Mouse (Mus musculus) erythroblast, embryonic 14.5 days (primary cell): ENCODE data around the gene Ccdc158. TPM values are rescaled to one million over a fixed set of nuclear protein-coding genes. Genes with fewer than 3 reads are reported as not detected.

Experiments used
- H3K27me3 ChIP-seq: 2 replicates; pipeline ENCODE4 v1.6.1; 2012; ENCODE audit warnings: inconsistent platforms; ENCODE audit not compliant: control insufficient read depth
- H3K36me3 ChIP-seq: 2 replicates; pipeline ENCODE4 v1.6.1; 2012; ENCODE audit warnings: mild to moderate bottlenecking, inconsistent platforms; ENCODE audit not compliant: control insufficient read depth
- H3K4me1 ChIP-seq: 2 replicates; pipeline ENCODE4 v1.6.1; 2012; ENCODE audit warnings: inconsistent platforms; ENCODE audit not compliant: control insufficient read depth
- H3K4me3 ChIP-seq: replicated peaks from 2 replicates; pipeline ENCODE3; 2012; ENCODE audit warnings: moderate library complexity, mild to moderate bottlenecking, inconsistent platforms
- H3K9me3 ChIP-seq: 2 replicates; pipeline ENCODE4 v1.6.1; 2012; ENCODE audit warnings: low read length, inconsistent platforms, mixed read lengths; ENCODE audit not compliant: control insufficient read depth
- GATA1 ChIP-seq: IDR thresholded peaks from 2 replicates; pipeline ENCODE4 v1.6.1; 2012; ENCODE audit warnings: low read length, inconsistent platforms, mixed read lengths
- TAL1 ChIP-seq: IDR thresholded peaks from 3 replicates; pipeline ENCODE4 v1.6.1; 2012; ENCODE audit warnings: low read length, inconsistent platforms, mixed read lengths
- polyA plus RNA-seq: library from polyadenylated mRNA; stranded (reverse); fragments of >175 nt; gene quantifications from 2 replicates; pipeline ENCODE4 v1.2.3, GENCODE M21; 2012

Gene Ccdc158
- polyA plus RNA-seq, 1 experiment = not detected

- Histone ChIP-seq H3K27me3 (no peaks in the 10 kb centered on the region), H3K4me3 (no peak overlapping the region), H3K36me3 (no peaks in the 10 kb centered on the region), H3K9me3 (no peaks in the 10 kb centered on the region), H3K4me1 (no peaks in the 10 kb centered on the region)
- TF ChIP-seq TAL1 (no peak), GATA1 (no peak)
Measured at GRCm38 (mm10) chr5:92711666-92712290, 36.7 kb upstream of the Ccdc158 start.

- no peaks in the 10 kb centered on the region for H3K4me1 ChIP-seq
- no peaks in the 10 kb centered on the region for H3K27me3 ChIP-seq
- H3K36me3 ChIP-seq = no peaks in the 10 kb centered on the region
- TF ChIP-seq TAL1 (no peak), GATA1 (no peak)
- H3K4me3 ChIP-seq = no peak overlapping the region
- no peaks in the 10 kb centered on the region for H3K9me3 ChIP-seq
Measured at GRCm38 (mm10) chr5:92710779-92711178, 35.7 kb upstream of the Ccdc158 start.

DNA sequence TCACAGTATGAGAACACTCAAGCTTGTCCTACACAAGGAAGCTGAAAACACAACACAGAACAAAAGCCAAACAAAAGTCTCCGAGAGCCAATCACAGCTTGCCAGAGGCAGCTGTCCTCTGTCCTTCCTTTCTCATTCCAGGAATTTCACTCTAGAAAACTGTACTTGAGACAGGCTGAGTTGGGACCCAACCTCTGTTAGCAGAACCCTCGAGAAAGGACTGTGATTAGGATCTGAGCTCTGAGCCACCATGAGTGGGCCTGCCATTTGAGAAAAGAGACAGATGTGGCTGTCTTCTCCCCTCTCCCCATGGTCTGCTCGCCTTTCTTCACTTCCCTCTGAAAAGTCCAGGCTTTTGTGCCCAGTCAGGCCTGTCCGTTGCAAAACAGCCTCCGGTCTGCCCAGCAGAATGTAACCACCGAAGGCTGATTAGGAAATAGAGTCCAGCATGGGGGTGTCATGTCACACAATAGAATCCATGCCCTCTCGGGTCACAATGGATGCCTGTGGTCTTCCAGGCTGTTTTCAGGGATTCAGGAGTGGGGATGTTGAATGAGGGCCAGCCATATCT, 32.9 kb upstream of the Ccdc158 start:
- H3K36me3 ChIP-seq = no peaks in the 10 kb centered on the region
- TF ChIP-seq GATA1 (no peak), TAL1 (no peak)
- H3K9me3 ChIP-seq = 0 out of 2 replicates have a peak, but pooled peaks cover 2% of the 10 kb centered on the region
- H3K4me3 ChIP-seq = no peak overlapping the region
- no peaks in the 10 kb centered on the region for H3K27me3 ChIP-seq
- H3K4me1 ChIP-seq = no peaks in the 10 kb centered on the region

- peaks cover 3% of the 10 kb centered on the region; the same call in 1 of the 2 replicates for H3K27me3 ChIP-seq
- H3K4me3 ChIP-seq = no peak overlapping the region
- H3K4me1 ChIP-seq = no peaks in the 10 kb centered on the region
- 0 out of 2 replicates have a peak, but pooled peaks cover 2% of the 10 kb centered on the region for H3K9me3 ChIP-seq
- H3K36me3 ChIP-seq = no peaks in the 10 kb centered on the region
- TF ChIP-seq TAL1 = no peak
- TF ChIP-seq GATA1 = no peak
Measured at GRCm38 (mm10) chr5:92703671-92704070, 28.6 kb upstream of the Ccdc158 start.

- H3K4me3 ChIP-seq = no peak overlapping the region
- TF ChIP-seq GATA1 = no peak
- TF ChIP-seq TAL1 = no peak
Measured at GRCm38 (mm10) chr5:92701750-92702149, 26.7 kb upstream of the Ccdc158 start.

GRCm38 (mm10) chr5:92698837-92699529, 23.9 kb upstream of the Ccdc158 start:
- TF ChIP-seq GATA1 (no peak), TAL1 (no peak)
- Histone ChIP-seq H3K9me3 (0 out of 2 replicates have a peak, but pooled peaks cover 2% of the 10 kb centered on the region), H3K36me3 (no peaks in the 10 kb centered on the region), H3K4me3 (no peak overlapping the region), H3K4me1 (no peaks in the 10 kb centered on the region), H3K27me3 (peaks cover 3% of the 10 kb centered on the region; the same call in 1 of the 2 replicates)

More at GRCm38 (mm10) chr5:92701750-92702149, 26.7 kb upstream of the Ccdc158 start:
- Histone ChIP-seq H3K4me1 (no peaks in the 10 kb centered on the region), H3K27me3 (peaks cover 3% of the 10 kb centered on the region; the same call in 1 of the 2 replicates), H3K36me3 (no peaks in the 10 kb centered on the region), H3K9me3 (0 out of 2 replicates have a peak, but pooled peaks cover 2% of the 10 kb centered on the region)

DNA sequence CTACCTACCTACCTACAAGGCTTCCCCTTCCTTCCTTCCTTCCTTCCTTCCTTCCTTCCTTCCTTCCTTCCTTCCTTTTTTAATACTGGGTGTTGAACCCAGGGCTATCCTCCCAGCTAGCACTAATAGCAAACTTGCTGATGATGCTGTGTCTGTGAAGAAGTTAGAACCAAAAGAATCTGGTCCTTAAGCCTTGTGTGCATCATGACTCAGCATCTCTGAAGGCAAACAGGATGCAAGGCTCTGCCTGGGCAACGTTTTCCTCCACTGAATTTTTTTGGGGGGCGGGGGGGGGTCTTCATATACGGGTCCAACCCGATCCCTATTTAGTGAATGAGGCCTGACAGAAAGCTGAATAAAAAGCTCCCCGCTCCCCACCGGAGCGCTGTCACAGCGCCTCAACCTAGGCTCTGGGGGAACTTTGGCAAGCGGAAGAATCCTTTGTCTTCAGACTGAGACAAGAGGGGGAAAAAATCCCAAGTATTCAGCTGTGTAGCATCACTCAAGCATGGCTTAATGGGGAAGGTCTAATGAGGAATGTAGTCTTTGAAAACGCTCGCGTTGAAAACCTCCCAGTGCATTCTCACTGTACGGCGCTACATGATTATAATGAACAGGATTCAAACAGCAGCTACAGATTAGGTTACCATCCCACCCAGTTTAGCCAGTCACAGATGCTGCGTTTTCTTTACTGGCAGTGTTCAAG, 23.2 kb upstream of the Ccdc158 start:
- Histone ChIP-seq H3K27me3 (peaks cover 3% of the 10 kb centered on the region; the same call in 1 of the 2 replicates), H3K4me1 (no peaks in the 10 kb centered on the region), H3K4me3 (no peak overlapping the region), H3K9me3 (peaks cover 2% of the 10 kb centered on the region; the same call in 1 of the 2 replicates), H3K36me3 (no peaks in the 10 kb centered on the region)
- no peak for TF ChIP-seq GATA1

- no peak for TF ChIP-seq TAL1
- no peak for TF ChIP-seq GATA1
- peaks cover 2% of the 10 kb centered on the region; the same call in 1 of the 2 replicates for H3K9me3 ChIP-seq
- no peak overlapping the region for H3K4me3 ChIP-seq
- H3K4me1 ChIP-seq = no peaks in the 10 kb centered on the region
- H3K36me3 ChIP-seq = no peaks in the 10 kb centered on the region
- H3K27me3 ChIP-seq = peaks cover 3% of the 10 kb centered on the region; the same call in 1 of the 2 replicates
Measured at GRCm38 (mm10) chr5:92694316-92694995, 19.4 kb upstream of the Ccdc158 start.
